Comparison of ENCODE assay signal across 8 mouse cellular contexts in genomic region chr3:116710941-116711340, GRCm38 (mm10). TPM values are rescaled to one million over a fixed set of nuclear protein-coding genes. Genes with fewer than 3 reads are reported as not detected.
DNase-seq lines count a peak whose midpoint lies in the region; ATAC-seq lines count a peak whose summit lies in the region.

No protein-coding gene starts in this region.

- H3K27ac ChIP-seq in forebrain, embryonic 12.5 days, result no peak overlapping the region
- peak overlapping the region; percentile 90 for H3K27ac ChIP-seq in liver, embryonic 13.5 days
- H3K27ac ChIP-seq in stomach, embryonic 16.5 days (ENCODE audit: low read length), result no peak overlapping the region

- no peaks in the 10 kb centered on the region for H3K9me3 ChIP-seq in megakaryocyte, embryonic 14.5 days
- H3K9me3 ChIP-seq in forebrain, embryonic 12.5 days, result no peaks in the 10 kb centered on the region
- H3K9me3 ChIP-seq in liver, embryonic 13.5 days (replicated peaks), result no peaks in the 10 kb centered on the region
- H3K9me3 ChIP-seq in stomach, embryonic 16.5 days (replicated peaks; ENCODE audit: control insufficient read depth, low read length), result no peaks in the 10 kb centered on the region

- peak overlapping the region; percentile 77 for H3K4me2 ChIP-seq in forebrain, embryonic 12.5 days
- H3K4me2 ChIP-seq in liver, embryonic 13.5 days, result peak overlapping the region; percentile 80
- H3K4me2 ChIP-seq in stomach, embryonic 16.5 days (ENCODE audit: low read depth, low read length), result peak overlapping the region; percentile 78

- WGBS in forebrain, embryonic 12.5 days, result 65% methylated on average over 9 of the region's 9 CpGs
- WGBS in liver, embryonic 13.5 days (ENCODE audit: insufficient replicate concordance), result 35% methylated on average over 9 of the region's 9 CpGs
- 39% methylated on average over 9 of the region's 9 CpGs for WGBS in stomach, embryonic 16.5 days

- H3K4me3 ChIP-seq in megakaryocyte, embryonic 14.5 days (replicated peaks), result peak overlapping the region; percentile 99
- peak overlapping the region; percentile 94 for H3K4me3 ChIP-seq in forebrain, embryonic 12.5 days (replicated peaks)
- peak overlapping the region; percentile 98 for H3K4me3 ChIP-seq in liver, embryonic 13.5 days (replicated peaks)
- peak overlapping the region; percentile 80 for H3K4me3 ChIP-seq in stomach, embryonic 16.5 days (replicated peaks; ENCODE audit: low read length)

- no peak overlapping the region; the same call in 1 of the 2 replicates for H3K9ac ChIP-seq in forebrain, embryonic 12.5 days
- H3K9ac ChIP-seq in liver, embryonic 13.5 days, result peak overlapping the region; percentile 98
- peak overlapping the region; percentile 27 for H3K9ac ChIP-seq in stomach, embryonic 16.5 days (ENCODE audit: low read length)

- DNase-seq in liver, embryonic 13.5 days, result peak; percentile 26
- no peak for DNase-seq in ovary, postnatal 36 days (ENCODE audit: low spot score)
- no peak for DNase-seq in ovary, adult 18-20 months (ENCODE audit: low spot score)
- no peak for DNase-seq in embryo, embryonic 11 days

- H3K36me3 ChIP-seq in megakaryocyte, embryonic 14.5 days (replicated peaks; ENCODE audit: low read length), result peaks cover 6% of the 10 kb centered on the region
- 0 out of 2 replicates have a peak, but pooled peaks cover 3% of the 10 kb centered on the region for H3K36me3 ChIP-seq in forebrain, embryonic 12.5 days (replicated peaks)
- H3K36me3 ChIP-seq in liver, embryonic 13.5 days, result no peaks in the 10 kb centered on the region
- H3K36me3 ChIP-seq in stomach, embryonic 16.5 days (ENCODE audit: control insufficient read depth, insufficient read depth, low read length), result no peaks in the 10 kb centered on the region

- no peaks in the 10 kb centered on the region for H3K27me3 ChIP-seq in megakaryocyte, embryonic 14.5 days (replicated peaks)
- H3K27me3 ChIP-seq in forebrain, embryonic 12.5 days, result peaks cover 20% of the 10 kb centered on the region; the same call in 1 of the 2 replicates
- H3K27me3 ChIP-seq in liver, embryonic 13.5 days, result no peaks in the 10 kb centered on the region
- no peaks in the 10 kb centered on the region for H3K27me3 ChIP-seq in stomach, embryonic 16.5 days (ENCODE audit: control insufficient read depth, insufficient read depth, low read length)

- ATAC-seq in megakaryocyte, adult 5-6 weeks (ENCODE audit: poor library complexity, severe bottlenecking), result no peak
- no peak for ATAC-seq in forebrain, embryonic 12.5 days (ENCODE audit: low FRiP score)
- ATAC-seq in liver, embryonic 13.5 days (ENCODE audit: low read depth), result peak; percentile 65
- ATAC-seq in stomach, embryonic 16.5 days (ENCODE audit: insufficient read depth, low FRiP score), result no peak

- peaks cover 50% of the 10 kb centered on the region for H3K4me1 ChIP-seq in megakaryocyte, embryonic 14.5 days
- H3K4me1 ChIP-seq in forebrain, embryonic 12.5 days, result peaks cover 18% of the 10 kb centered on the region
- H3K4me1 ChIP-seq in liver, embryonic 13.5 days (replicated peaks), result peaks cover 44% of the 10 kb centered on the region
- H3K4me1 ChIP-seq in stomach, embryonic 16.5 days (ENCODE audit: control insufficient read depth, insufficient read depth, low read length), result peaks cover 6% of the 10 kb centered on the region

RNA-seq across cellular contexts. Expression of gene Slc35a3, which starts 1.7 kb away (rescaled TPM):
- polyA plus RNA-seq in megakaryocyte, embryonic 14.5 days (2012; ENCODE audit: insufficient read depth, low replicate concordance), result 4.1 and 4.5 TPM in 2 replicates
- total RNA-seq in megakaryocyte, adult 5-6 weeks (2015), result 39.9 and 45.5 TPM in 2 replicates
- 55.4 and 56.0 TPM in 2 replicates for total RNA-seq in megakaryocyte, adult 5-6 weeks (2017)
- 8.0 and 10.2 TPM in 2 replicates for polyA plus RNA-seq in forebrain, embryonic 12.5 days (2016; fragmentation: Nextera tagmentation; extraction: Ambion mirVana)
- 7.9 and 10.3 TPM in 2 replicates for polyA plus RNA-seq in liver, embryonic 13.5 days (2015; fragmentation: Nextera tagmentation; extraction: Ambion mirVana)
- 34.1 and 40.3 TPM in 2 replicates for polyA plus RNA-seq in stomach, embryonic 16.5 days (2015; fragmentation: Nextera tagmentation; extraction: Ambion mirVana)

RNA-seq across cellular contexts. Expression of gene Gm43191, which starts 29.9 kb away (rescaled TPM):
- not detected in 2 replicates for polyA plus RNA-seq in megakaryocyte, embryonic 14.5 days (2012; ENCODE audit: insufficient read depth, low replicate concordance)
- not detected in 2 replicates for total RNA-seq in megakaryocyte, adult 5-6 weeks (2015)
- total RNA-seq in megakaryocyte, adult 5-6 weeks (2017), result not detected in 2 replicates
- polyA plus RNA-seq in forebrain, embryonic 12.5 days (2016; fragmentation: Nextera tagmentation; extraction: Ambion mirVana), result 0.81 TPM in 1 of 2 replicates, not detected in the other
- polyA plus RNA-seq in liver, embryonic 13.5 days (2015; fragmentation: Nextera tagmentation; extraction: Ambion mirVana), result not detected in 2 replicates
- polyA plus RNA-seq in stomach, embryonic 16.5 days (2015; fragmentation: Nextera tagmentation; extraction: Ambion mirVana), result not detected in 2 replicates

RNA-seq across cellular contexts. Expression of gene Mfsd14a, which starts 48.5 kb away (rescaled TPM):
- polyA plus RNA-seq in megakaryocyte, embryonic 14.5 days (2012; ENCODE audit: insufficient read depth, low replicate concordance), result 7.1 TPM in 1 of 2 replicates, not detected in the other
- 82.7 and 88.5 TPM in 2 replicates for total RNA-seq in megakaryocyte, adult 5-6 weeks (2015)
- total RNA-seq in megakaryocyte, adult 5-6 weeks (2017), result 91.5 and 95.8 TPM in 2 replicates
- polyA plus RNA-seq in forebrain, embryonic 12.5 days (2016; fragmentation: Nextera tagmentation; extraction: Ambion mirVana), result 77.6 and 79.3 TPM in 2 replicates
- 35.5 and 42.8 TPM in 2 replicates for polyA plus RNA-seq in liver, embryonic 13.5 days (2015; fragmentation: Nextera tagmentation; extraction: Ambion mirVana)
- polyA plus RNA-seq in stomach, embryonic 16.5 days (2015; fragmentation: Nextera tagmentation; extraction: Ambion mirVana), result 84.1 and 89.5 TPM in 2 replicates
